Mouse (Mus musculus): ENCODE data around the gene Gm28035.

GRCm38 (mm10) chr2:30316955-30317354 lies 76.6 kb downstream of the Gm28035 start:
- TF ChIP-seq POLR2A (IDR thresholded peaks at IDR 0.05; ENCODE audit: insufficient read length, low read depth) (no peak), TCF3 (IDR thresholded peaks at IDR 0.05; ENCODE audit: insufficient read length, low read depth) (no peak), USF1 (IDR thresholded peaks at IDR 0.05; ENCODE audit: low read depth) (no peak), CEBPB (IDR thresholded peaks at IDR 0.05; ENCODE audit: insufficient read depth, poor library complexity, severe bottlenecking) (no peak), TCF12 (IDR thresholded peaks at IDR 0.05; ENCODE audit: insufficient read depth, poor library complexity, severe bottlenecking) (no peak), POLR2AphosphoS2 (IDR thresholded peaks at IDR 0.05; ENCODE audit: insufficient read length, low read depth) (no peak), SRF (IDR thresholded peaks at IDR 0.05; ENCODE audit: control insufficient read depth, insufficient read length, low read depth) (no peak), MAX (IDR thresholded peaks at IDR 0.05; ENCODE audit: low read depth) (no peak), E2F4 (IDR thresholded peaks at IDR 0.05; ENCODE audit: insufficient read depth) (no peak), MYOD1 (IDR thresholded peaks at IDR 0.05; ENCODE audit: control insufficient read depth in 1 of 3, insufficient read length in 2 of 3, low read depth in 2 of 3) (no peak), MYOG (IDR thresholded peaks at IDR 0.05; ENCODE audit: control insufficient read depth in 1 of 3, insufficient read depth in 1 of 3, insufficient read length in 2 of 3, low read depth in 2 of 3) (no peak)
